Mouse (Mus musculus) heart, embryonic 16.5 days (tissue): ENCODE measurements around the gene Tgfbr2. TPM values are rescaled to one million over a fixed set of nuclear protein-coding genes. Genes with fewer than 3 reads are reported as not detected.
A peak's percentile ranks its signal among the peaks of the same experiment; 100 is the strongest.

Source experiments
- ATAC-seq: fragments of 200-750 bp; cut with Nextera tagmentation; replicated peaks from 2 replicates; pipeline ENCODE4 v1.8.0; 2017; ENCODE audit warnings: moderate number of reproducible peaks; ENCODE audit not compliant: insufficient read depth, low FRiP score; ENCODE audit errors: extremely low read depth
- H3K27ac ChIP-seq: fragments of 300-500 bp; sonication (generic); 2 replicates; pipeline ENCODE4 v1.5.1; 2014; ENCODE audit warnings: mild to moderate bottlenecking, low read length, control low read depth, moderate library complexity
- H3K27me3 ChIP-seq: fragments of 300-500 bp; sonication (generic); 2 replicates; pipeline ENCODE4 v1.6.1; 2014; ENCODE audit warnings: low read length, mixed read lengths; ENCODE audit not compliant: control insufficient read depth, insufficient read depth
- H3K36me3 ChIP-seq: fragments of 300-500 bp; sonication (generic); 2 replicates; pipeline ENCODE4 v1.6.1; 2014; ENCODE audit not compliant: control insufficient read depth, insufficient read depth
- H3K4me1 ChIP-seq: fragments of 300-500 bp; sonication (generic); 2 replicates; pipeline ENCODE4 v1.6.1; 2014; ENCODE audit warnings: low read length, mixed read lengths; ENCODE audit not compliant: control insufficient read depth, insufficient read depth
- H3K4me2 ChIP-seq: fragments of 300-500 bp; sonication (generic); 2 replicates; pipeline ENCODE4 v1.6.1; 2014; ENCODE audit warnings: low read depth, mild to moderate bottlenecking, control low read depth, low read length
- H3K4me3 ChIP-seq: fragments of 300-500 bp; sonication (generic); 2 replicates; pipeline ENCODE4 v1.5.1; 2014; ENCODE audit warnings: mild to moderate bottlenecking, control low read depth, low read length
- H3K9ac ChIP-seq: fragments of 300-500 bp; sonication (generic); 2 replicates; pipeline ENCODE4 v1.6.1; 2014; ENCODE audit warnings: low read length, control low read depth
- H3K9me3 ChIP-seq: fragments of 300-500 bp; sonication (generic); replicated peaks from 2 replicates; pipeline ENCODE4 v1.6.1; 2016; ENCODE audit warnings: low read length; ENCODE audit not compliant: control insufficient read depth
- WGBS: fragments of 180-500 bp; shearing (Covaris S2); extraction: QIAGEN DNeasy Blood & Tissue Kit; methylation state at CpG from one replicate; pipeline ENCODE4 v1.1.7; 2014; 5-methylcytosine and 5-hydroxymethylcytosine counted together
- polyA plus RNA-seq: library from polyadenylated mRNA; unstranded; fragments of >200 nt; fragmentation: Nextera tagmentation; extraction: Ambion mirVana; gene quantifications from 2 replicates; pipeline ENCODE4 v1.2.1, GENCODE M21; 2015

Tgfbr2 gene
- polyA plus RNA-seq, 1 experiment from 2014 or later: 23.7 TPM

DNA sequence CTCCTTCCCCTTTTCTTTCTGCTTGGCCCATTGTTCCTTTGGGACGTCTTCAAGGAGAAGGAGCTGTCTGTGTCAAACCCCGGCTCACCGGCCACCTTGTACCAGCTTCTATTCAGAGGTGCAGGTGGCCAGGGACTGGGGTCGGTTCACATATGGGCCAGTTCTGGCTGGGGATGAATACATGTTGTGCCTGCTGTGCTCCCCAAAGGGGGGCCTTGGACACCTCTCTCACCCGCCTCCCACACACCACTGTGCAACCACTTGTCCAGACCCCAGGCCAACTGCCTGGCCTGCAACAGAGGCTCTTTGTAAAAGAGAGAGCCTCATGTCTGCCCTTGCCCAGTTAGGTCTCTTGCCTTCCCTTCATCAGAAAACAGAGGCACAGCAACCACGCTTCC, 75.6 kb downstream of the Tgfbr2 start:
- Histone ChIP-seq H3K27me3 (no peaks in the 10 kb centered on the region), H3K36me3 (peaks cover 19% of the 10 kb centered on the region), H3K4me1 (peaks cover 5% of the 10 kb centered on the region; the same call in 1 of the 2 replicates), H3K4me3 (no peak overlapping the region), H3K27ac (no peak overlapping the region; the same call in 1 of the 2 replicates), H3K9me3 (no peaks in the 10 kb centered on the region), H3K9ac (no peak overlapping the region), H3K4me2 (no peak overlapping the region)
- no peak for ATAC-seq
- 76% methylated on average over 6 of the region's 6 CpGs for WGBS

DNA sequence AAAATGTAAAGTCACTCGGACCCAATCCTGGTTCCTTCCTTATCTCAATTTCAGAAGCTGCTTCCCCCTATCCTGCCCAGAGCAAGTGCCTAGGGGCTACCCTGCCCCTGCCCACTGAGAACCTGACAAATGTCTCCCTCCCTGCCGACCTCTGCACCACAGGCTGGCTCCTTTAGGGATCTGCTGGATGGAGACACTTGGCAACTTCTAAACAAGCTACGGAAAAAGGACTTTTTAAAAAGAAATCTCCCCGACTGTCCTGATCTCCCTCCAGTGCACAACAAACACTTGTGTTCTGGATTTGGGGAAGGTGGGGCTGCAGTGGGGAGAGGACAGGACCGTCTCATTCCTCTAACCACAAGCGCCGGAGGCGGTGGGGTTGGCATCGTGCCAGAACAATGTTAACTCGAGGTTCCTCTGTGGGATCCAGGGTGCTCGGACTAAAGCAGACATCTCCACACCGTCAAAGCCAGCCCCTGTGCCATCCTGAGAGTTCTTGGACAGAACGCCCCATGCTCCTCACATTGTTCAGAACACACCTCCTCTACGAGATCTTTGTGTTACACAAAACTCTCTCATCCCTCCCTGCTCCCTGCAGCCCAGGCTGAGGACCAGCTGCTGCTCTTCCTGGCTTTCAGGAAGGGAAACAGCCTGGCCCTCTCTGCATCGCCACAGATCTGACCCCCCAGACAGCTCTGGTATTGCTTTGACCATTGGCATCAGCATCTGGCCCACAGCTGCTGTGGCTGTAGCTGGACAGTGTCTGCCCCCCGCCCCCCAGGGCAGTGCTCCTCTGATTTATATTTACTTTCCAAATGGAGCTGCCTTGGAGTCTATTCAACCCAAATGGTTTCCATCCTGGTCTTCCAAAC, 76.2 kb downstream of the Tgfbr2 start:
- Histone ChIP-seq H3K4me1 (peaks cover 5% of the 10 kb centered on the region; the same call in 1 of the 2 replicates), H3K4me2 (no peak overlapping the region), H3K27me3 (no peaks in the 10 kb centered on the region), H3K27ac (peak overlapping the region; percentile 23; the same call in 1 of the 2 replicates), H3K9me3 (no peaks in the 10 kb centered on the region), H3K36me3 (peaks cover 18% of the 10 kb centered on the region), H3K9ac (no peak overlapping the region), H3K4me3 (no peak overlapping the region)
- no peak for ATAC-seq
- 47% methylated on average over 16 of the region's 16 CpGs for WGBS

DNA sequence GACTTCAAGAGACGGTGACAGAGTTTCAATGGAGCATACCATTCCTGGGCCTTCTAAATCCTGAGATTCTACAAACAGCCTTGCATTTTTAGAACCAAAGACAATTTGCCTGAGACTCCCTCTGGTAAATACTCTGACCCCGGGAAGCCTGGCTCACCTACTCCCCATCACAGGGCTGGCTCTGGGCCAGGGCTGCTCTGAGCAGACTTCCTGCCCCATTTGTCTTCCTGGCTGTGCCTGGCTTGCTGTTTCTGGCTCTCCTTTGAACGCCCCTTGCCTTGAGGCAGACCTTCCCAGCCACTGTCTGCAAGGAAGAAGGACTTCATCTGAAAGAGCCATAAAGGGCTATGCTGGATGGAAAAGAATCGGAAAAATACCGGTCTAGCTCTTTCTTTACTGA, 83.2 kb downstream of the Tgfbr2 start:
- Histone ChIP-seq H3K36me3 (peaks cover 17% of the 10 kb centered on the region), H3K9me3 (no peaks in the 10 kb centered on the region), H3K4me2 (no peak overlapping the region), H3K9ac (no peak overlapping the region), H3K27me3 (no peaks in the 10 kb centered on the region), H3K4me1 (peaks cover 9% of the 10 kb centered on the region), H3K27ac (no peak overlapping the region), H3K4me3 (no peak overlapping the region)
- whole genome bisulfite sequencing: 46% methylated on average over 5 of the region's 5 CpGs
- no peak for ATAC-seq

DNA sequence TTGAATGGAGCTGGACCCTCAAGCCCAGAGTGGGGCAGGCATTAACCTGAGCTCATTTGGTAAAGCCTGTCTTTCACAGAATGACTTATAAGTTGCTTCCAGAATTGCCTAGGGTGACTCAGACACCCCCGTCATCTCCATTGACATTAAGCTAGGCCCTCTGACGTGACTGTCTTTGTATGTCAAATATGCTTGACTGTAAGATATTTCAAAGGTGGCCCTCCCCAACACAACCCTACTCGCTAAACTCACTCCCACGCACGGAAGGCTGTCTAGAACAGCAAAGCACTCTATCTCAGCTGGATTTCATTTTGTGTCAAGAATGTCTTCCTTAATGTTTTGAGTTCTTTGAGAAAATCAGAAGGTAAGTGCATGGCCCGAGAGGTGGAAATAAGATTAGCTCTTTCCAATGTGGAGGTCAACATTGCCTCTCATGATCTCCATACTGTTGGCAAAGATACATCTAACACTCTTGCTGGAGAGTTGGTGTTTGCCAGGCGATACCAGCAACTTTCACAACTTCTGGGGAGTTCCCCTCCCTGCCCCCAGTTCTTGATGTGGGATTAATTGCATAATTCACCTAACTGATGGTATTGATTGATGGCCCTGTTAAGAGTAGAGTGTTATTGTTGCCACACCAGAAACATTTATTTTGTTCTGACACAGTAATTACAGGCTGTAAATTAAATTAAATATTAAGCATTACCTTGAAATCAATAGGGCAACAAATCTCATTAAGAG, 83.9 kb downstream of the Tgfbr2 start:
- WGBS: 82% methylated on average over 7 of the region's 7 CpGs
- Histone ChIP-seq H3K9me3 (no peaks in the 10 kb centered on the region), H3K27me3 (no peaks in the 10 kb centered on the region), H3K9ac (no peak overlapping the region), H3K4me1 (peaks cover 9% of the 10 kb centered on the region), H3K36me3 (peaks cover 16% of the 10 kb centered on the region), H3K4me2 (no peak overlapping the region), H3K4me3 (no peak overlapping the region), H3K27ac (no peak overlapping the region)
- ATAC-seq: no peak

DNA sequence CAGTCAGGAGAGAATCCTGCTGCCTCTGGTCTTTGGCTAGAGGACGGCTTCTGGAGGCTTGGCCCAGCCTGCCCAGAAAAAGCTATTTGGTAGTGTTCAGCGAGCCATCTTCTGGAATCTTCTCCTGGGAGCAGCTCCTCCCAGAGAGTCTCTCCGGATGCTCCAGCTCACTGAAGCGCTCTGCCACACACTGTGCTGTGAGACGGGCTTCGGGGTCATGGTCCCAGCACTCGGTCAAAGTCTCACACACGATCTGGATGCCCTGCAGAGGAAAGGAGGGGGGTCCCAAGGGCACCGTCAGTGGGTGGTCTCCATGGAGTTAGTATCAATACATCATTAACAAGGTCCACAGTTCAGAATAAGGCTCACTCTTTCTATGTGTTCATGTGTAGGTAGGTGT, 84.9 kb downstream of the Tgfbr2 start:
- H3K27me3 ChIP-seq: no peaks in the 10 kb centered on the region
- H3K4me2 ChIP-seq: no peak overlapping the region
- H3K9me3 ChIP-seq: no peaks in the 10 kb centered on the region
- WGBS: 87% methylated on average over 9 of the region's 9 CpGs
- no peak overlapping the region for H3K27ac ChIP-seq
- no peak overlapping the region for H3K9ac ChIP-seq
- ATAC-seq: no peak
- peaks cover 16% of the 10 kb centered on the region for H3K36me3 ChIP-seq
- H3K4me1 ChIP-seq: peaks cover 9% of the 10 kb centered on the region
- H3K4me3 ChIP-seq: no peak overlapping the region

DNA sequence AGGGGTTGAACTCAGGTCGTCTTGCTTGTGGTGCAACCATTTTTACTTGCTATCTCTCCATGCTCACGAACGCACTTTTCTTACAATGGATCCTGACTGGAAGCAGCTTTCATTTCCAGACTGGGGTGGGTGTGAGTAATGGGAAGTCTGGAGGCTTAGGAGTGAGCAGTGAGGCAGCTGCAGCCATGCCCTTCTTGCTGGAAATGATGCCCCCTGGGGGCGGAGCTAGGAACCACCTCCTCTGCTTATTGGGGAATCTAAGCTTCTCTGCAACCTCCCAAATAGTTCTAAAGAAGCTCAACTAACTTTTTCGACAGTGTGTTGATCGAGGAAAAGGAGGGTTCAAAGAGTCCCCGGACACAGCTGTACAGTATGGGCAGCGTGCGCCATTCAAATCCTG, 86.2 kb downstream of the Tgfbr2 start:
- Histone ChIP-seq H3K27ac (no peak overlapping the region), H3K9me3 (no peaks in the 10 kb centered on the region), H3K9ac (no peak overlapping the region), H3K4me3 (no peak overlapping the region), H3K36me3 (peaks cover 16% of the 10 kb centered on the region), H3K4me2 (no peak overlapping the region), H3K4me1 (peaks cover 9% of the 10 kb centered on the region), H3K27me3 (no peaks in the 10 kb centered on the region)
- 88% methylated on average over 9 of the region's 9 CpGs for WGBS
- no peak for ATAC-seq

DNA sequence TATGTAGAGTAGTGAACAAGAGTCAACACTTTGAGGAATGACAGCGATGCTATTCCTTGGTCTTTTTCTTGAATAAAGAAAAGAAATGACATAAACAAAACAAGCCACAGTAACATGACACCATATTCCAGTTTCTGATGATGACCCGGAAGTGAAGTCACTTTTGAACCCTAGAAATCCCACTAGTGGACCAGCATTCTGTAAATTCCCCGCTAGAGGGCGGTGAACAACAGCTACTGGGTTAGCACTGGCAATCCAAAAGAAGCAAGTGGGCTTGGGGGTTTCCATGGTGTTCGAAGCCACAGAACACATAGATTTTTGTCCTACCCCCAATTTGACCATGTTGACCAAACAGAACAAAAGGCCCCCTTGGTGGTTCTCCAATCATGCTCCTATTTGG, 87.3 kb downstream of the Tgfbr2 start:
- WGBS: 31% methylated on average over 5 of the region's 5 CpGs

DNA sequence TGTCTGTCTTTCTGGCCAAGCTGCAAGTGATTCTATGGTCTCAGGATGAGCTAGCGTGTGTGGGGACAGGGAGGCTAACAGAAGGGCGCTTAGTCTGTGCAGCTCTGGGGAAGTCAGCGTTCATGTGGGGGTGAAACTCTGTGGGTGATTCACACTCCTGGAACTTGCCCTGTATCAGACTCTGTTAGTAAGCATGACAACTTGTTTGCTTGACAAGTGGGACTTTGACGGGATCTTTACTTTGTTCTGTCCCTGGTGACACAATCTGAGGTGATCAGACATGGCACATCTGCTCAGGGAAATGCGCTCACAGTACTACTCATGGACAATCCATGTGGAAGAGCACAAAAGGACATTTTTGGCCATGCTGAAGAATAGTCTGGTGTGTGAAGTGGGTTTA, 87.9 kb downstream of the Tgfbr2 start:
- Histone ChIP-seq H3K9me3 (no peaks in the 10 kb centered on the region), H3K27me3 (no peaks in the 10 kb centered on the region), H3K9ac (no peak overlapping the region), H3K36me3 (peaks cover 16% of the 10 kb centered on the region), H3K4me1 (peaks cover 4% of the 10 kb centered on the region), H3K4me3 (no peak overlapping the region), H3K4me2 (no peak overlapping the region), H3K27ac (no peak overlapping the region)
- 81% methylated on average over 5 of the region's 5 CpGs for WGBS
- no peak for ATAC-seq

More for the DNA sequence above, 87.3 kb downstream of the Tgfbr2 start:
- no peak for ATAC-seq
- no peak overlapping the region for H3K4me3 ChIP-seq
- H3K27me3 ChIP-seq: no peaks in the 10 kb centered on the region
- no peak overlapping the region for H3K9ac ChIP-seq
- no peak overlapping the region for H3K4me2 ChIP-seq
- H3K36me3 ChIP-seq: peaks cover 16% of the 10 kb centered on the region
- H3K4me1 ChIP-seq: peaks cover 9% of the 10 kb centered on the region
- H3K27ac ChIP-seq: no peak overlapping the region
- H3K9me3 ChIP-seq: no peaks in the 10 kb centered on the region

DNA sequence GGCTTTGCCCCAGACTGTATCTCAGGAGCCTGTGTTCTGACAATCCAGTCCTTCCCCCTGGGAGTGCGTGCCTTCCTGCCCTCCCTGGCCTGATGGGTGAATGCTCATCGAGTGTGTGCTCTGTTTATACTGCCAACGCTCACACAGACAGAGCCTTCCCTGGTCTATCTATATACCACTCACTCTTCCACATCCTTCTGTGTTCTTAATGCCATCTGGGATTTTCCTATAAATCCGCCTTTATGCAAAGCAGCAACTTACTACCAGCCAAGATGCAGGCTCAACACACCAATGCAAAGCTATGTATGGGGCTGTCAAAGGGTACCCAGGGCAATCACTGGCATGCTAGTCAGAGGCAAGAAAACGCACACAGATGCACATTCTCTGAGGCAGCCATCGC, 89.2 kb downstream of the Tgfbr2 start:
- no peak overlapping the region for H3K27ac ChIP-seq
- no peaks in the 10 kb centered on the region for H3K4me1 ChIP-seq
- no peak overlapping the region for H3K4me3 ChIP-seq
- H3K36me3 ChIP-seq: peaks cover 16% of the 10 kb centered on the region
- no peak overlapping the region for H3K4me2 ChIP-seq
- H3K27me3 ChIP-seq: no peaks in the 10 kb centered on the region
- H3K9ac ChIP-seq: no peak overlapping the region
- WGBS: 74% methylated on average over 6 of the region's 6 CpGs
- H3K9me3 ChIP-seq: no peaks in the 10 kb centered on the region
- ATAC-seq: no peak
